Mouse (Mus musculus): ENCODE measurements around the gene Cnksr2.

Cnksr2 gene

GRCm38 (mm10) chrX:158043057-158043843 lies at the start of gene Cnksr2:
TSS of gene Cnksr2 (minus strand) at chrX:158043294.
- DNase-seq (ENCODE audit: low read depth): no peak

- no peak for DNase-seq (ENCODE audit: low read depth)
Observed at GRCm38 (mm10) chrX:158043844-158044140, 698 bp upstream of the Cnksr2 start.

- DNase-seq (ENCODE audit: low read depth): no peak
Observed at GRCm38 (mm10) chrX:158042255-158043056, 638 bp downstream of the Cnksr2 start.

GRCm38 (mm10) chrX:158041703-158042102 lies 1.4 kb downstream of the Cnksr2 start:
- no peak for DNase-seq (ENCODE audit: low read depth)

GRCm38 (mm10) chrX:157951698-157952097 lies 91.4 kb downstream of the Cnksr2 start:
- DNase-seq (ENCODE audit: low read depth): peak; percentile 3

GRCm38 (mm10) chrX:157949256-157949655 lies 93.8 kb downstream of the Cnksr2 start:
- no peak for DNase-seq (ENCODE audit: low read depth)

GRCm38 (mm10) chrX:157945121-157945520 lies 98.0 kb downstream of the Cnksr2 start:
- no peak for DNase-seq (ENCODE audit: low read depth)

- no peak for DNase-seq (ENCODE audit: low read depth)
Observed at GRCm38 (mm10) chrX:157936611-157937010, 106.5 kb downstream of the Cnksr2 start.

GRCm38 (mm10) chrX:157920093-157920492 lies 123.0 kb downstream of the Cnksr2 start:
- no peak for DNase-seq (ENCODE audit: low read depth)

GRCm38 (mm10) chrX:157829983-157830382 lies 213.1 kb downstream of the Cnksr2 start:
- DNase-seq (ENCODE audit: low read depth): no peak

- DNase-seq (ENCODE audit: low read depth): no peak
Observed at GRCm38 (mm10) chrX:157818921-157819260, 224.2 kb downstream of the Cnksr2 start.

- no peak for DNase-seq (ENCODE audit: low read depth)
Observed at GRCm38 (mm10) chrX:157818207-157818920, 224.7 kb downstream of the Cnksr2 start, which contains the start of gene Klhl34. TSS of gene Klhl34 (plus strand) at chrX:157818435.

- no peak for DNase-seq (ENCODE audit: low read depth)
Observed at GRCm38 (mm10) chrX:157817571-157818206, 225.4 kb downstream of the Cnksr2 start.

- no peak for DNase-seq (ENCODE audit: low read depth)
Observed at GRCm38 (mm10) chrX:157809721-157810120, 233.4 kb downstream of the Cnksr2 start.

GRCm38 (mm10) chrX:157801669-157802068 lies 241.4 kb downstream of the Cnksr2 start:
- peak; percentile 2 for DNase-seq (ENCODE audit: low read depth)

Measured in c-Kit-positive CD71-negative TER-119-negative erythroid progenitor cells, embryonic 14.5 days (primary cell).